Mouse (Mus musculus): ENCODE data around the gene Arx. TPM values are rescaled to one million over a fixed set of nuclear protein-coding genes. Genes with fewer than 3 reads are reported as not detected.

Gene Arx
- polyA plus RNA-seq, 1 experiment, result 1.0 TPM

- TF ChIP-seq CTCF (IDR thresholded peaks at IDR 0.05; ENCODE audit: extremely low read depth, insufficient read length, insufficient replicate concordance, low read depth, low read length) (no peak), POLR2A (IDR thresholded peaks at IDR 0.05; ENCODE audit: low read depth, low read length) (no peak)
- Histone ChIP-seq H3K4me3 (ENCODE audit: low read depth, low read length) (no peak overlapping the region), H3K27ac (ENCODE audit: insufficient read depth, low read depth, low read length) (no peak overlapping the region), H3K36me3 (ENCODE audit: control insufficient read depth, insufficient read depth, low read length) (no peaks in the 10 kb centered on the region), H3K27me3 (ENCODE audit: control insufficient read depth, insufficient read depth, low read length) (no peaks in the 10 kb centered on the region), H3K4me1 (ENCODE audit: control insufficient read depth, insufficient read depth, insufficient read length, low read length) (no peaks in the 10 kb centered on the region)
- WGBS, result 73% methylated on average over 1 of the region's 1 CpGs
These were observed 35.1 kb downstream of the Arx start for GRCm38 (mm10) chrX:93321336-93321735.
